Mouse (Mus musculus) cerebral cortex, adult 2 months (tissue): Measurements from ENCODE around the gene Asb10.

ENCODE experiments used
- WGBS: fragments of 180-500 bp; shearing (Covaris S2); methylation state at CpG from one replicate; pipeline ENCODE4 v1.1.7; 2018; 5-methylcytosine and 5-hydroxymethylcytosine counted together

The Asb10 gene

GRCm38 (mm10) chr5:24490413-24490920 lies 50.3 kb downstream of the Asb10 start:
- 72% methylated on average over 14 of the region's 14 CpGs for WGBS

GRCm38 (mm10) chr5:24486738-24487137 lies 54.0 kb downstream of the Asb10 start:
- 75% methylated on average over 5 of the region's 5 CpGs for WGBS

GRCm38 (mm10) chr5:24486097-24486496 lies 54.7 kb downstream of the Asb10 start:
- 1% methylated on average over 8 of the region's 8 CpGs for WGBS

GRCm38 (mm10) chr5:24484963-24485362 lies 55.8 kb downstream of the Asb10 start:
- 32% methylated on average over 22 of the region's 22 CpGs for WGBS

GRCm38 (mm10) chr5:24483326-24483725 lies 57.5 kb downstream of the Asb10 start:
- WGBS: 32% methylated on average over 11 of the region's 11 CpGs
